Mouse (Mus musculus) C2C12 (cell line): ENCODE data around the gene Klhdc2. TPM values are rescaled to one million over a fixed set of nuclear protein-coding genes. Genes with fewer than 3 reads are reported as not detected.

Experiments
- H3K27me3 ChIP-seq: one replicate; pipeline ENCODE4 v1.6.1; 2011; ENCODE audit not compliant: control insufficient read depth, insufficient read depth, insufficient read length
- H3K36me3 ChIP-seq: one replicate; pipeline ENCODE4 v1.6.1; 2011; ENCODE audit not compliant: control insufficient read depth, insufficient read depth
- H3K4me3 ChIP-seq: one replicate; pipeline ENCODE4 v1.5.1; 2011; ENCODE audit warnings: mild to moderate bottlenecking, control low read depth; ENCODE audit not compliant: poor library complexity, insufficient read depth, severe bottlenecking
- H3K79me2 ChIP-seq: one replicate; pipeline ENCODE4 v1.6.1; 2011; ENCODE audit not compliant: control insufficient read depth, insufficient read depth
- H3K79me3 ChIP-seq: one replicate; pipeline ENCODE4 v1.6.1; 2011; ENCODE audit warnings: low read depth, control low read depth
- H3ac ChIP-seq: one replicate; pipeline ENCODE3; 2011; ENCODE audit warnings: low read depth; ENCODE audit not compliant: control insufficient read depth, insufficient read length
- CEBPB ChIP-seq: IDR thresholded peaks from one replicate; pipeline ENCODE4 v1.6.1; 2011; ENCODE audit warnings: low read depth, mild to moderate bottlenecking, control low read depth, moderate library complexity
- CTCF ChIP-seq: IDR thresholded peaks from one replicate; pipeline ENCODE4 v1.5.1; 2011; ENCODE audit not compliant: control insufficient read depth, insufficient read depth, insufficient read length
- FOSL1 ChIP-seq: IDR thresholded peaks from one replicate; pipeline ENCODE4 v1.8.0; 2011; ENCODE audit warnings: mild to moderate bottlenecking, low read length; ENCODE audit not compliant: poor library complexity, insufficient read depth, severe bottlenecking
- MAX ChIP-seq: IDR thresholded peaks from one replicate; pipeline ENCODE4 v1.6.1; 2011; ENCODE audit warnings: mild to moderate bottlenecking, control low read depth
- MYOD1 ChIP-seq: IDR thresholded peaks from one replicate; pipeline ENCODE4 v1.6.1; 2011; ENCODE audit warnings: low read depth; ENCODE audit not compliant: control insufficient read depth, insufficient read length
- MYOG ChIP-seq: IDR thresholded peaks from one replicate; pipeline ENCODE4 v1.6.1; 2011; ENCODE audit not compliant: control insufficient read depth, insufficient read length; ENCODE audit errors: extremely low read depth
- USF1 ChIP-seq: IDR thresholded peaks from one replicate; pipeline ENCODE4 v1.6.1; 2011; ENCODE audit warnings: low read depth, mild to moderate bottlenecking, control low read depth, moderate library complexity
- long read RNA-seq, 2 experiments: library from polyadenylated mRNA; unstranded; transcript quantifications; one replicate each; pipeline ENCODE4 v2.0.0; 2019 to 2020
- polyA plus RNA-seq: library from polyadenylated mRNA; unstranded; fragments of >200 nt; fragmentation: generic; extraction: Trizol; gene quantifications from one replicate; pipeline ENCODE4 v1.2.1, GENCODE M21; 2012; ENCODE audit warnings: missing spikeins

Gene Klhdc2
- polyA plus RNA-seq = 62.6 TPM
- long read RNA-seq, experiment 1, transcript Klhdc2-201 (13 exons, 1,905 nt) = major isoform, 144 of 159 reads
- long read RNA-seq, experiment 1, partial matches to known transcripts = 3 of 159 reads
- long read RNA-seq, experiment 1, other reads (novel, unspliced or antisense) = 12 of 159 reads
- long read RNA-seq, experiment 2, transcript Klhdc2-201 (13 exons, 1,905 nt) = major isoform, 601 of 622 reads
- long read RNA-seq, experiment 2, partial matches to known transcripts = 2 of 622 reads
- long read RNA-seq, experiment 2, other reads (novel, unspliced or antisense) = 19 of 622 reads

GRCm38 (mm10) chr12:69296511-69297410 lies at the start of gene Klhdc2:
Gene Klhdc2, plus strand, starts transcription at chr12:69296681.
- Histone ChIP-seq H3K36me3 (peaks cover 14% of the 10 kb centered on the region), H3K27me3 (no peaks in the 10 kb centered on the region), H3ac (peak within 1 kb of the TSS; percentile 95), H3K79me3 (peaks cover 30% of the 10 kb centered on the region), H3K4me3 (peak within 1 kb of the TSS; percentile 89), H3K79me2 (peaks cover 48% of the 10 kb centered on the region)
- TF ChIP-seq CTCF (no peak), MAX (peak; percentile 77), MYOD1 (no peak), CEBPB (no peak)

- no peak overlapping the region for H3K4me3 ChIP-seq
- no peaks in the 10 kb centered on the region for H3K36me3 ChIP-seq
- no peaks in the 10 kb centered on the region for H3K79me2 ChIP-seq
- no peak overlapping the region for H3ac ChIP-seq
- no peaks in the 10 kb centered on the region for H3K79me3 ChIP-seq
- TF ChIP-seq CEBPB (no peak), MYOG (no peak), FOSL1 (no peak), MYOD1 (no peak), USF1 (no peak)
- no peaks in the 10 kb centered on the region for H3K27me3 ChIP-seq
Observed at GRCm38 (mm10) chr12:69249766-69250165, 46.7 kb upstream of the Klhdc2 start.

GRCm38 (mm10) chr12:69250756-69251155 lies 45.7 kb upstream of the Klhdc2 start:
- TF ChIP-seq MYOG (no peak), CEBPB (no peak), MYOD1 (no peak), USF1 (no peak), FOSL1 (no peak), CTCF (no peak), MAX (no peak)
- Histone ChIP-seq H3K79me3 (no peaks in the 10 kb centered on the region), H3ac (no peak overlapping the region), H3K4me3 (no peak overlapping the region), H3K36me3 (no peaks in the 10 kb centered on the region), H3K79me2 (no peaks in the 10 kb centered on the region), H3K27me3 (no peaks in the 10 kb centered on the region)

GRCm38 (mm10) chr12:69253806-69254205 lies 42.7 kb upstream of the Klhdc2 start:
- Histone ChIP-seq H3K4me3 (no peak overlapping the region), H3K36me3 (no peaks in the 10 kb centered on the region), H3K79me2 (no peaks in the 10 kb centered on the region), H3ac (no peak overlapping the region), H3K79me3 (no peaks in the 10 kb centered on the region), H3K27me3 (no peaks in the 10 kb centered on the region)
- TF ChIP-seq USF1 = no peak
- TF ChIP-seq FOSL1 = no peak
- TF ChIP-seq MAX = no peak
- no peak for TF ChIP-seq CTCF
- TF ChIP-seq MYOD1 = no peak
- TF ChIP-seq CEBPB = no peak
- no peak for TF ChIP-seq MYOG

- Histone ChIP-seq H3K79me2 (no peaks in the 10 kb centered on the region), H3K79me3 (no peaks in the 10 kb centered on the region), H3K4me3 (no peak overlapping the region), H3K36me3 (no peaks in the 10 kb centered on the region), H3ac (no peak overlapping the region), H3K27me3 (no peaks in the 10 kb centered on the region)
- TF ChIP-seq USF1 (no peak), MYOG (no peak), MYOD1 (no peak), CTCF (no peak), MAX (no peak), FOSL1 (no peak), CEBPB (no peak)
Observed at GRCm38 (mm10) chr12:69257836-69258235, 38.6 kb upstream of the Klhdc2 start.

GRCm38 (mm10) chr12:69262251-69262650 lies 34.2 kb upstream of the Klhdc2 start:
- TF ChIP-seq FOSL1 (no peak), MAX (no peak), CEBPB (no peak), USF1 (no peak)
- Histone ChIP-seq H3K36me3 (no peaks in the 10 kb centered on the region), H3ac (no peak overlapping the region), H3K27me3 (no peaks in the 10 kb centered on the region), H3K79me3 (no peaks in the 10 kb centered on the region), H3K4me3 (no peak overlapping the region), H3K79me2 (no peaks in the 10 kb centered on the region)
